Mouse (Mus musculus) olfactory bulb, adult 2 months (tissue): ENCODE data around the gene U2af1l4.

Experiments
- CTCF ChIP-seq: fragments of 200-500 bp; IDR thresholded peaks from 2 replicates; pipeline ENCODE4 v1.5.1; 2012; ENCODE audit warnings: low read depth, mild to moderate bottlenecking, low read length, moderate library complexity; ENCODE audit not compliant: insufficient read depth
- POLR2A ChIP-seq: fragments of 200-500 bp; IDR thresholded peaks from 2 replicates; pipeline ENCODE4 v1.6.1; 2012; ENCODE audit warnings: mild to moderate bottlenecking, low read depth, low read length, moderate library complexity; ENCODE audit not compliant: insufficient read depth

DNA sequence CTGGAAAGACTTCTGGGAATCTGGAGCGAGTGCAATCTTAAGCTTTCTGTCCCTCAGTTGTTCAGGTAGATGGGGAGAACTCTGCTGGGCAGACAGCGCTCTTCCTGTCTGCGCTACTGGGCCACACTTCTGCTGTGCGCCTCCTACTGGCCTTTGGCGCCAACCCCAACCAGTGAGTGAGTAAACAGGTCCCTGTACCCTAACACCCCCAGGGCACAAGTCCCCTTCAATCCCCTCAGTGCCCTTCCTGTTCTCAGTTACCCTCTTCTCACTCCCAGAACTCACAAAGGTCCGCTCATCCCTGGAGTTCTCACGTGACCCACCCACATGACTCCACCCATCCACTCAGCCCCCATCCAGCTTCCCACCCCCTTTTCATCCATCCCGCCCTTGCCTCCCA, 44.8 kb upstream of the U2af1l4 start:
- TF ChIP-seq CTCF (no peak), POLR2A (no peak)
